Mouse (Mus musculus) T-helper 2 cell (primary cell): ENCODE measurements around the gene Soat2.

Experiments
- in situ Hi-C: fragments of 300-600 bp; cut with MboI, MseI; formaldehyde crosslinking; loops from one replicate; pipeline ENCODE4 v1.15.1; 2025; ENCODE audit warnings: high pct_unique_total_duplicates

Soat2 gene

GRCm38 (mm10) chr15:102112827-102113226 is 37.5 kb upstream of the Soat2 start:
- in situ Hi-C loops, result loop anchor here (10.0 kb wide), 1 partner anchor 1288 kb away; no protein-coding TSS in a partner anchor

GRCm38 (mm10) chr15:102113674-102114073 is 36.7 kb upstream of the Soat2 start:
- in situ Hi-C loops, result loop anchor here (10.0 kb wide), 1 partner anchor 1289 kb away; no protein-coding TSS in a partner anchor

- in situ Hi-C loops, result loop anchor here (10.0 kb wide), 1 partner anchor 1290 kb away; no protein-coding TSS in a partner anchor
Observed at GRCm38 (mm10) chr15:102114651-102115260, 35.6 kb upstream of the Soat2 start.

- in situ Hi-C loops, result loop anchor here (10.0 kb wide), 1 partner anchor 1291 kb away; no protein-coding TSS in a partner anchor
Observed at GRCm38 (mm10) chr15:102115731-102116231, 34.5 kb upstream of the Soat2 start.

- in situ Hi-C loops, result loop anchor here (10.0 kb wide), 1 partner anchor 1292 kb away; no protein-coding TSS in a partner anchor
Observed at GRCm38 (mm10) chr15:102116753-102117415, 33.4 kb upstream of the Soat2 start.

- in situ Hi-C loops, result loop anchor here (10.0 kb wide), 1 partner anchor 1293 kb away; no protein-coding TSS in a partner anchor
Observed at GRCm38 (mm10) chr15:102117461-102118443, 32.6 kb upstream of the Soat2 start.

- in situ Hi-C loops, result loop anchor here (10.0 kb wide), 1 partner anchor 1294 kb away; no protein-coding TSS in a partner anchor
Observed at GRCm38 (mm10) chr15:102118591-102118990, 31.7 kb upstream of the Soat2 start.

GRCm38 (mm10) chr15:102119121-102119830 is 31.1 kb upstream of the Soat2 start:
- in situ Hi-C loops, result loop anchor here (10.0 kb wide), 1 partner anchor 1294 kb away; no protein-coding TSS in a partner anchor

GRCm38 (mm10) chr15:102119831-102120170 is 30.5 kb upstream of the Soat2 start:
- in situ Hi-C loops, result loop anchor here (10.0 kb wide), 1 partner anchor 1295 kb away; no protein-coding TSS in a partner anchor

- in situ Hi-C loops, result no loop called here
Observed at GRCm38 (mm10) chr15:102120530-102120929, 29.8 kb upstream of the Soat2 start.

- in situ Hi-C loops, result loop anchor here (25.0 kb wide), 1 partner anchor 1364 kb away; the partner anchor contains the start of gene Slc4a8
Observed at GRCm38 (mm10) chr15:102126303-102126702, 24.0 kb upstream of the Soat2 start.

GRCm38 (mm10) chr15:102133314-102133713 is 17.0 kb upstream of the Soat2 start:
- in situ Hi-C loops, result loop anchor here (25.0 kb wide), 1 partner anchor 1371 kb away; the partner anchor contains the start of gene Slc4a8

GRCm38 (mm10) chr15:102134709-102135108 is 15.6 kb upstream of the Soat2 start:
- in situ Hi-C loops, result loop anchor here (25.0 kb wide), 1 partner anchor 1372 kb away; the partner anchor contains the start of gene Slc4a8

GRCm38 (mm10) chr15:102135522-102136128 is 14.7 kb upstream of the Soat2 start:
- in situ Hi-C loops, result loop anchor here (25.0 kb wide), 1 partner anchor 1373 kb away; the partner anchor contains the start of gene Slc4a8

- in situ Hi-C loops, result loop anchor here (25.0 kb wide), 1 partner anchor 1374 kb away; the partner anchor contains the start of gene Slc4a8
Observed at GRCm38 (mm10) chr15:102136129-102136758, 14.1 kb upstream of the Soat2 start, which contains the start of gene Spryd3. Spryd3 (minus strand) TSS chr15:102136234.

GRCm38 (mm10) chr15:102141120-102141519 is 9.2 kb upstream of the Soat2 start:
- in situ Hi-C loops, result loop anchor here (25.0 kb wide), 1 partner anchor 1379 kb away; the partner anchor contains the start of gene Slc4a8

- in situ Hi-C loops, result loop anchor here (25.0 kb wide), 1 partner anchor 1381 kb away; the partner anchor contains the start of gene Slc4a8
Observed at GRCm38 (mm10) chr15:102142914-102143912, 7.1 kb upstream of the Soat2 start.
